Mouse (Mus musculus): ENCODE measurements around the gene Gm3045.

Gm3045 gene

GRCm38 (mm10) chr13:56438211-56439075 is 12.0 kb downstream of the Gm3045 start, which contains the start of gene Slc25a48:
Gene Slc25a48 (plus strand): TSS chr13:56438355.
- peak; percentile 37 for DNase-seq (ENCODE audit: low spot score)

GRCm38 (mm10) chr13:56443411-56443810 is 17.0 kb downstream of the Gm3045 start:
- no peak for DNase-seq (ENCODE audit: low spot score)

- DNase-seq (ENCODE audit: low spot score): no peak
Observed at GRCm38 (mm10) chr13:56444112-56444511, 17.7 kb downstream of the Gm3045 start.

GRCm38 (mm10) chr13:56444996-56445395 is 18.6 kb downstream of the Gm3045 start:
- DNase-seq (ENCODE audit: low spot score): no peak

- DNase-seq (ENCODE audit: low spot score): no peak
Observed at GRCm38 (mm10) chr13:56449239-56450030, 23.0 kb downstream of the Gm3045 start.

GRCm38 (mm10) chr13:56450035-56450434 is 23.6 kb downstream of the Gm3045 start:
- no peak for DNase-seq (ENCODE audit: low spot score)

- DNase-seq (ENCODE audit: low spot score): no peak
Observed at GRCm38 (mm10) chr13:56458001-56458400, 31.6 kb downstream of the Gm3045 start.

GRCm38 (mm10) chr13:56461460-56461859 is 35.1 kb downstream of the Gm3045 start:
- no peak for DNase-seq (ENCODE audit: low spot score)

GRCm38 (mm10) chr13:56462791-56463190 is 36.4 kb downstream of the Gm3045 start:
- no peak for DNase-seq (ENCODE audit: low spot score)

GRCm38 (mm10) chr13:56463261-56463660 is 36.9 kb downstream of the Gm3045 start:
- DNase-seq (ENCODE audit: low spot score): no peak

- DNase-seq (ENCODE audit: low spot score): no peak
Observed at GRCm38 (mm10) chr13:56463750-56464149, 37.4 kb downstream of the Gm3045 start.

- DNase-seq (ENCODE audit: low spot score): no peak
Observed at GRCm38 (mm10) chr13:56467786-56468185, 41.4 kb downstream of the Gm3045 start.

GRCm38 (mm10) chr13:56468536-56468935 is 42.1 kb downstream of the Gm3045 start:
- DNase-seq (ENCODE audit: low spot score): no peak

GRCm38 (mm10) chr13:56471211-56471610 is 44.8 kb downstream of the Gm3045 start:
- DNase-seq (ENCODE audit: low spot score): no peak

- DNase-seq (ENCODE audit: low spot score): peak; percentile 13
Observed at GRCm38 (mm10) chr13:56471951-56472350, 45.6 kb downstream of the Gm3045 start.

GRCm38 (mm10) chr13:56472661-56473060 is 46.3 kb downstream of the Gm3045 start:
- no peak for DNase-seq (ENCODE audit: low spot score)

- DNase-seq (ENCODE audit: low spot score): peak; percentile 46
Observed at GRCm38 (mm10) chr13:56475363-56475762, 49.0 kb downstream of the Gm3045 start.

- no peak for DNase-seq (ENCODE audit: low spot score)
Observed at GRCm38 (mm10) chr13:56476790-56477189, 50.4 kb downstream of the Gm3045 start.

GRCm38 (mm10) chr13:56477271-56477670 is 50.9 kb downstream of the Gm3045 start:
- DNase-seq (ENCODE audit: low spot score): no peak

GRCm38 (mm10) chr13:56478027-56478426 is 51.6 kb downstream of the Gm3045 start:
- no peak for DNase-seq (ENCODE audit: low spot score)

- no peak for DNase-seq (ENCODE audit: low spot score)
Observed at GRCm38 (mm10) chr13:56482146-56482545, 55.8 kb downstream of the Gm3045 start, which contains the start of gene Il9. Gene Il9 (minus strand): TSS chr13:56482246.

Measured in ovary, postnatal 14 days (tissue).